Mouse (Mus musculus) frontal cortex, adult (tissue): ENCODE measurements around the gene Plscr3.
A peak's percentile ranks its signal among the peaks of the same experiment; 100 is the strongest.

Experiments used
- ATAC-seq: cut with Nextera tagmentation; 2 replicates; pipeline ENCODE4 v1.9.2; 2017; ENCODE audit warnings: mild to moderate bottlenecking, moderate library complexity, mixed read lengths; ENCODE audit not compliant: low TSS enrichment

Plscr3 gene

DNA sequence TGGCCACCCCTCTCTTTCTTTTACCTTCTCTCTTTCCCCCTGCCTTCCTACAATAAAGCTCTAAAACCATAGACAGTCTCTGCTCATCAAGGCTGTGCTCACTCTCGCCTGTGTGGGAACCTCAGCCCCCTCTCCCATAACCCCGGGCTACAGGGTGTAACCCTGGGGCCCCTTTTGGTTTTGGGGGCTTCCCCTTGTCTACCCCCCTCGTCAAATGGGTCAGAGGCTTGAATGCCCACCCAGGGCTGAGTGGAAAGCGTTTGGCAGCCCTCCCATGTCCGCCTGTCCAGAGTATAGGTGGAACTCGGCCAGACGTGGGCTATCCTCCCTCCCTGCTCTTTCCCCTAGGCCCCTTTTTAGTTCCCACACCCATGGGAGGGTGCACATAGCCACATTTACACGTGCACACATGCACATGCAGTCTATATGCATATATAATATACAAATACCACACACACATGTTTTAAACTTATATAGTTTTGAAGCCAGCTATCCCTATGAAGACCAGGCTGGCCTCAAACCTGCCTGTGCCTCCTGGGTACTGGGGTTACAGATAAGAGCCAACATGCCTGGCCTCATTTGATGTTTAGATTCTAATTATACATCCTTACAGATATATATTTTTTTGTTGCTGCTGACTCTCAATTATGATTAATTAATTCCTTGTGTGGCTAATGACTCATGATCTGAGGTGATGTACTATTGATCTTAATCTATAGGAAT is 18.1 kb downstream of the Plscr3 start:
- ATAC-seq: no peak

DNA sequence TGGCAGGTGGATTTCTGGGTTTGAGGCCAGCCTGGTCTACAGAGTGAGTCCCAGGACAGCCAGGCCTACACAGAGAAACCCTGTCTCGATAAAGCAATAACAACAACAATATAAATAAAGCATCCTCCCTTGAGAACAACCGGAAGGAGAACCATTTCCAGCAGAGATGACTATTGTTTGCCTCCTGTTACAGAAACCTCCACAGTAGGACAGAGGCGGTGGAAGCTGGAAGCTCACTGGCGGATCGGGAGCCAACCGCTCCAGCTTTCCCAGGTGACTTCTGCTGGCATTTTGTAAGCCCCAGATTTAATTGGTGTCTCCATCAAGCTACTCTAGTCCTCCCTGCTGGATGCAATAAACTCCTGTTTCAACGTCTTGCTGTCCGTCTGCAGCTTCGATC is 19.4 kb downstream of the Plscr3 start:
- no peak for ATAC-seq

DNA sequence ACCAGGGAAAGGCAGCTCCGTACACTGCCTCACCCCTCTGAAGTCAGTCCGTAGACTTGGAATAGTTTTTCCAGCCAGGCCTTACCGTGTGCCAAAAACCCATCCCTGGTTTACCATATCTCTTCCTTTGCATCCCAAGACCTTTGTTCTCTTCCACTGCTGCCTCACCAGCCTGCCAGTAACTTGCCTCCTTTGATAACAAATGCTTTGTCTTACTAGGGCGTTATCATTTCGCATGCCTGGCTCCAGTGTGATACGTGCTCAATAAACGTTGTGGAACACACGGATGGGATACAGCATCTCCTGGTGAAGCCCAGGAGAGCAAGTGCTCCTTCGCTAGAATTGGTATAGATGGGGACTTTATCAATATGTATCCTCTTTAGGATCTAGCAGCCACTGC is 21.2 kb downstream of the Plscr3 start:
- no peak for ATAC-seq

DNA sequence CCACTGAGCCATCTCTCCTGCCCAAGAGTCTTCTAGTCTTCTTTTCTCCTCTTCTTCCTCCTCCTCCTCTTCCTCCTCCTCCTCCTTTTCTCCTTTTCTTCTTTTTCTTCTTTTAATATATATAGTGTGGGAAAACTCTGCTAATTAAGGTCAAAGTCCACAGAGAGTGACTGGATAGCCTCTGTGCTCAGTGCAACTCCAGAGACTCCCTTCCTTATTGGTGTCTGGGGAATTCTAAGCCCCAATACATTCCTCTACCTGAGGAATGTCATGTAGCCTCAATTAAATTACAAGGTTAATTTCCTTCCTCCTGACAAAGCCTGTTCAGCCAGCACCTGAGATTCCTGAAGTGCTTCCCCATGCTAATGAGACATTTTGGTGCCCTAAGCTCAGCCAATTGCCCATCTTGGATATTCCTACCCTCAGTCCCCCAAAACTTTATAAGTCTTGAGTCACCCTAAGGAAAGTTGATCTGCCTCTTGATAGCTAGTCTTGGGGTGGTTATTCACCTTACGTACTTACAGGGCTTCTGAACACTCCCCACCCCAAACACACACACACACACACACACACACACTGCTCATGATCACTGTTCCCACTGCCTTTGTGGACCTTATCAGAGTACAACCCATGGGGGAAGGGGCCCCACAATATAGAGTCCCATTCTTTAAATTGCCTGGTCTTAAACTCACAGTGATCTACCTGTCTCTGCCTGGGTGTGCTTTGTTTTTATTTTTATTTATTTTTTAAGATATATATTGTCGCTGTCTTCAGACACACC is 24.3 kb downstream of the Plscr3 start:
- no peak for ATAC-seq

DNA sequence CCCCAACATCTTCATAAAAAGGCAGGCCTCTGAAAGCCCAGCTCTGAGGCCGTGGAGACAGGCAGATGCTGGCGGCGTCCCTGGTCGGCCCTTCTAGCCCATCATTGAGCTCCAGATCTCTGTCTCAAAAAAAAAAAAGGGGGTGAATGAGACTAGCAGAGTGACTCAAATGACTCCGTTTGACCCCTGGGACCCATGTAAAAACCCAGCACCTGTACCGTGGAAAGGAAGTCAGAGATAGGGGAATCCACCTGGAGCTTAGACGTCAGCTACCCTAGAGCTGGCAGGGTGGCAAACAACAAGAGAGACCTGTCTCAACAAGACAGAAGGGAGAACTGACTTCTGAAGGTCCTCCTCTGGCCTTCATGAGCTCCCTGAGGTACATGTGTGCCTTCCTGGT is 25.6 kb downstream of the Plscr3 start:
- ATAC-seq: no peak

DNA sequence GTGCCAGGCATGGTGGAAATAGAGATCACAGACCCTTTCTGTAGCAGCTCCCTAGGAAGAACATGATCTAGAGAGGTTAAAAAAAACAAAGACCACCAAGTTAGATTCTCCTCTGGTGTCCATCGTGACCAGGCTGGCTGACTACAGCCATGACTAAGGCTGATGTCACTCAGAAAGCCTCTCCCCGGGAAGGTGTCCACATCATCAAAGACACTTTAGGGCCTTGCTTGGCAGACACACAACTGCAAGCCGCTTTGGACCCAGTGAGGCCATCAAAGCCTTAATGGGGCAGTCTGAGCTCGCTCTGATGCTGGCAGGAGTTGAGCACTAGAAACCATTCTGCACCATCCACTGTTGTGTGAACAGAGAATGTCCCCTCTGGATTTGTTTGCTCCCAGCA is 26.3 kb downstream of the Plscr3 start:
- ATAC-seq: no peak

DNA sequence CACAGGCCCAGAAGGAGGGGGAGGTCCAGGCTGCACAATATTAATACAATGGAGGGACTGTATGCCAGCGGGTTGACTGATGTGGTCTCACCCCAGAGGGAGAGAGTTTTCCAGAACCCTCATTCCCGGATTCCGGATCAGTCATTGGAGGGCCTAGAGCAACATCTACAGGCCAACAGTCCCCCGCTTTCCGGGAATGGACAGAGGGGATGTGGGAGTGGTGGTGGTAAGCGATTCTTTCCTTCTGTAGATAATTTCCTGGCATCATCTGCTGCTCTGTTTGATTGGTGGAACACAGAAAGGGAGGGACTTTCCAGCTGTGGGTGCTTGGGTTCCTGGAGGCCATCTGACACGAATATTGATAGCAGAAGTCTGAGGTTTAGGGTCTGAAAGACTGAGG is 30.0 kb downstream of the Plscr3 start:
- ATAC-seq: no peak

DNA sequence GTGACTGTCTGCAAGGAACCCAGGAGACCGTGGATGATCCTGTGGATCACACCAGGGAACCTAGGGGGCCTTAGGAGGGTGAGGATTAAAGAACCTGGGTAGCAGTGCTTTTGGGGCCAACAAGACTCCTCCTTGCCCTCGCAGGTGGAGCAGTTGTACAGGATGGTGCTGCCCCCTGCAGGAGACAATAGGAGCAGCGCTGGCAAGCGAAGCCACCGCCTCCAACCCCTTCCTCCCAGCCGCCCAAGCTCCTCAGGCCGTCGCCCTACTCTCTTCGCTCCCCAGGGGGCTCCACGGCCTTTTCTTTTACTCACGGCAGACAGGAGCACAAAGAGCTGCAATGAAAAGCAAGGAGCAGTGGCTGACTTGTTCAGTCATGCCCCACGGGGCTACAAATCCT is 30.7 kb downstream of the Plscr3 start:
- ATAC-seq: peak; percentile 66; the same call in 1 of the 2 replicates

DNA sequence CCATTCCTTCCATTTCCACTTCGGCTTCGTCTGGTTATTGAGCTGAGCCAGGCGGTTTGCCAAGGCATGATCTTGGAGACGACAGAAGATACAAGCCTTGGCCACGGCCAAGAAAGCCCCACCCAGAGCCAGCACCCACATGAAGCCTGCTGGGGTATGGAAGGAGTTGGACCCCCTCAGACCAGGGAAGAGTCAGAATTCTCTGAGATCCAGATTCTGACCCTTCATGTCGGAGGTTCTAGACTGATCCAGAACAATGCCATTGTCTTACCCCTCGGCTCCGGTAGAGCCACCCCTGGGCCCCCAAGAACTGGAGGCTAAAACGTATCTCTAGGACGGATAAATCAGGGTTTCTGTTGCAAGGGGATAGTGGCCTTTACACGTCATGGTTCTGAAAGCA is 31.7 kb downstream of the Plscr3 start, which contains the start of gene Tmem95:
Gene Tmem95 (minus strand): TSS at position 141 of the 400 bp plus-strand sequence.
- no peak for ATAC-seq

DNA sequence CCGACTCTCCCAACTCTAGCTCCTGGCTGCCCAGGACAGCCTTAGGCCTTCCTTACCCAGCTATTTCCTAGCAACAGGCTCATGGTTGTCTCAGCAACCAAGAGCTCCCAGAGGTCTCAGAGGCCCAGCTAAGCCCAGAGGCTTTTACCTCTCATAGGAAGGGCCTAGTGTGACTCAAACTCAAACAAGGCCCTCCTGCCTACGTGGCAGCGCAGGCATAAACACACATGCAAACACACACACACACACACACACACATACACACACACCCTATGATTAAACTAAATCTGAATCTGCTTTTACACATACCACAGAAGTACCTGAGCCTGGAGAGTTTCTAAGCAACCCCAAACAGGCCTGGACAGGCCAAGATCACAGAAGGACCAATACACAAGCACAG is 32.2 kb downstream of the Plscr3 start:
- no peak for ATAC-seq

DNA sequence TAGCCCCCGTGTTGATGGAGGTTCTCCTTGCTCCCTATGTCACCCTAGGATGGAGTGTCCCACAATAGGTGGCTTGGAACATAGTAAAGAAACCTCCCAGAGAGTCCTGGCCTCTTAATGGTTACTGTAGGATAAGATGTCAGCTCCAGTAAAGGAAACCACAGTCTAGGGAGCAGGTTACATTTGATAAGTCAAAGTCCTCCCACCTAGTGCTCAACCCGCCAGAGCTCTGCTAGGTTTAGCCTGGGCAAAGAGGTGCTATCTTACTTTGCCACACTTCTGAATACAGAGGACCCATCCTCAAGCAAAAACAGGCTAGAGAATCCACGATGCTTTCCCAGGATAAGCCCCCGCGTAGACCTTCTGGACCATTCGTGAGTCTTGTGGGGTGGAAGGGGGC is 32.8 kb downstream of the Plscr3 start:
- no peak for ATAC-seq

DNA sequence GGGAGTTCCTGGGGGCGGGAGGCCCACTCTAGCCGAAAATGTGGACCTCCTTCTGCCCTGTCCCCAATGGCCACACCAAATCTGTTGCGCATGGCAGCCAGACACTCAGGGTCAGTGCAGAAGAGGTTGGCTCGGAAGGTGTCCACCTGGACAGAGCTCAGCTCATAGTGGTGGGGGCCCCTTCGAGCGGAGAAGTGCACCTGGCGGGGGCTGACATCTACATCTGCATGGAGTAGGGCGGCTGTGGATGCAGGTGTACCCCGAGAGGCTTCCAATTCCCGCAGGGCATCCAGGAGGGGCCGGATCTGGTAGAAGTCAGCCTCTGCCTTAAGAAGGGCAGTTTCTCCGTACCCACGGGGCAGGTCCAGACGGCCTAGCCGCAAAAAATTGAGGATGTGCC is 33.5 kb downstream of the Plscr3 start:
- no peak for ATAC-seq

DNA sequence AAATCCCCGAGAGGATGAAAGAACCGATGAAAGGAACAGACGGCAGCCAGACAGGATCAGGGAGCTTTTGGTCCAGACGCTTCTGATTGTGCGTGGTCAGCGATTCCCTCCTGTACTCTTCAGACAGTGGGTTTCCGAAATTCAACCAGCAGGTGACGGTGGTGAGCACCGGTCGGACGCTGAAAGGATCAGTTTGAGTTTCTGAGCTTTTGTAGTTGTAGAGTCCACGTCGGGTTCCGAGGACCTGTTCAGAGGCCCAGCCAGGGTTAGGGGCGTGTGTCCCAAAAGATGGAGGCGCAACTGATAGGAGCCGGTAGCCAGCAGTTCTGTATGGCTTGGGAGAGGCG is 34.3 kb downstream of the Plscr3 start:
- ATAC-seq: 0 out of 2 replicates have a peak, but pooled peaks have one; percentile 35

DNA sequence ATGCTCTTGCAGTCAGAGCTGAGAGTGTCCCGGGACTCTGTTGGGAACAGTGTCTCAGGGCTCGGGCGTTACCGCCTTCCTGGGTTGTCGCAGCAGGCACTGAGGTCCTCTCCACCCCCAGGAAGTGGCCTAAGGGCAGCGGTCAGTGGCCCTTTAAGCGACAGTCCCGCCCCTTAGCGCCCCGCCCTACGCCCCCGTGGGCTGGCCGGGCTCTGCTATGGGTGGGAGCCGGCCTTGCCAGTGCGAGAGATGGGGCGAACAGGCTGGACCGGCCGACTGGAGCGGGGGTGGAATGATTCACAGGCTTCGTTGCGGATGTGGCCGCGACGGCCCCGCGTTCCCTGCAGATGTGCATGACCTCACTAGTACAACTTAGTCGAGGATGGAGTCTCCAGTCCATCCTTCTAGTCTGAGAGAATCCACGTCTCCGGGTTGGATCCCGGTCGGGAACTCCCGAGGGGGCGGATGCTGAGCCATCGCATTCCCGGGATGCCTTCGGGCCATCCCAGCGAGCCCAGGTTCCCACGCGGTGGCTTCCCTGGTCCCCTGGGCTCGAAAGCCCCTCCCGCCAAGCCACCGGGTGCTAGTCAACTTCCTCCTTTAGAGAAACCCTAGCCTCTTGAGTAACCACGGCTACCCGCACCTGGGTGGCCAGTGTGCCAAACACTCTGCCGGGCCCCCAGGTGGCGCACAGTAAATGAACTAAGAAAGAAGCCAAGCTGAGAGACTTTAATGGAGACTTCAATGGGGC is 34.9 kb downstream of the Plscr3 start, which contains the start of gene Kctd11:
Gene Kctd11 (minus strand): TSS at position 554 of the 751 bp plus-strand sequence.
- ATAC-seq: peak; percentile 62; the same call in 1 of the 2 replicates

DNA sequence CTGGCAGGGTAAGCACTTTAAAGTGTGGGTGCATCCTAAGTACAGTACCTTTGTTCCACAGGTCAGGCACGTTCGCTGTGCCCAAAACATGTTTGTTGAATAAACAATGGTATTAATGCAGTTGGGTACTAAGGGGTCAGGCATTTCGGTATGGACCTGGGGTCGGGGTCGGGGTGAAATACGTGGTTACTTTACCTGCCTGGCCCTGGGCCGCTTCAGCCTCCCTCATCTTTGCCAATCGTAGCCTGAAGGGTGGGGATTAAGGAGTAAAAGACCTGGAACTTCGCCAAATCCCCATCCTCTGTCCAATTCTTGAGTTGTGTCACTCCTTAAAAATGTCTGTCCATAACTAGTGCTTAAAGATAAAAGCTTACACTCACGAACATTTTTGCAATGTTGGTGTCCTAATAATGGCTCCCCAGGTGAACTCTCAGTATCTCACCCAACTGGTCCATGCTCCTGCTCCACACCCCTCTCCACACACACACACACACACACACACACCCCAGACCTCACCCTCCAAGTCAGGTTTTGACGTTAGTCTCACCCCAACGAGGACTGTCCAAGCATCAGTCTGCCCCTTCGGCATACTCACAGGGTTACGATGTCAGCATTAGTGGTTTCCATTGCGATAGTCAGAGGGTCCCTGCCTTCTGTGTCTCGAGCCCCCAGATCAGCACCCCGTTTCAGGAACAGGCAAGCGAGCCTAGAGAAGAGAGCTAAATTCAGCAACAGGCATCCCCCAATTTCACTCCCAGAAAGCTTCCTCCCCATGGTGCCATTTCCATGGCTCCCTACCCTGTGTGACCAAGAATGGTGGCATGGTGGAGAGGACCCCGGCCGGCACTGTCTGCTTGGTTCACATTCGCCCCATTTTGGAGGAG is 35.9 kb downstream of the Plscr3 start:
- ATAC-seq: no peak

DNA sequence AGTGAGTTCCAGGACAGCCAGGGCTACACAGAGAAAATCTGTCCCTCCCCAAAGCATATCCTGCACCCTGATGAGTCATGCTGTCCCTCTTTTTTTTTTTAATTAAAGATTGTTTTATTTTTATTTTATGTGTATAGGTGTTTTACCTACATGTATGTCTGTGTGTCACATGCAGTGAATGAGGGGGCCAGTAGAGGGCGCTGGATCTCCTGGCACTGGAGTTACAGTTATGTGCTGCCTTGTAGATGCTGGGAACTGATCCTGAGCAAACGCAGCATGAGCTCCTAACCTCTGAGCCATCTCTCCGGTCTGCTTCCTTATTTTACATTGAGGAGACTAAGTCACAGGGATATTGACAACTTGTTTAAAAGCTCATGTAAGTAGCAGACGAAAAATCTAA is 36.9 kb downstream of the Plscr3 start:
- ATAC-seq: no peak

DNA sequence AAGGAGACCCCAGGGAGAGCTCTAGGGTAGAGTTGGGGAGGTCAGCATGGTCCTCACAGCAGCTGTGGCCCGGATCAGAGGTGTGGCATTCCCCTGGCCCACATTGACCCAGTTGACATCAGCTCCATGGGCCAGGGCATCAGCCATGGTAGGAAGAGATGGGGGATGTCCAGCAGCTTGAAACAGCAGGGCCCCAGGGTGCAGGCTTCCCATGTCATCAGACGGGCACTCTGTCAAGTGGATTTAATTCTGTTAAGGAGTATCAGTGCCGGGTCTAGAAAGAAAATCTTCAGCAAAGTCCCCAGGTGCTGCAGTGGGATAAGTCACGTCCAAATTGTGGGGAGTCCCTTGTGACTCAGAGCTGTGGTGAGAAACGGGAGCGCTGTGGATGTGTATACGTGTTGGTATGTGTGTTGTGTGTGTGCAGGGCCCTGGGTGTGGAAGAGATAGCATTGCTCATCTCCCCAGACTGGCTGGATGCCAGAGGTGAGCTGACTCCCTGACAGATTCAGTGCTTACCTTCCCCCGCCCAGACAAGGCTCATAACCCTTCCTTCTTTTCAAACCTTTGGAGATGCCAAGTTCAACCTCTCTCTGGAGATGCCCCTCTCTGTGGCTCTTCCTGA is 37.5 kb downstream of the Plscr3 start:
- no peak for ATAC-seq

DNA sequence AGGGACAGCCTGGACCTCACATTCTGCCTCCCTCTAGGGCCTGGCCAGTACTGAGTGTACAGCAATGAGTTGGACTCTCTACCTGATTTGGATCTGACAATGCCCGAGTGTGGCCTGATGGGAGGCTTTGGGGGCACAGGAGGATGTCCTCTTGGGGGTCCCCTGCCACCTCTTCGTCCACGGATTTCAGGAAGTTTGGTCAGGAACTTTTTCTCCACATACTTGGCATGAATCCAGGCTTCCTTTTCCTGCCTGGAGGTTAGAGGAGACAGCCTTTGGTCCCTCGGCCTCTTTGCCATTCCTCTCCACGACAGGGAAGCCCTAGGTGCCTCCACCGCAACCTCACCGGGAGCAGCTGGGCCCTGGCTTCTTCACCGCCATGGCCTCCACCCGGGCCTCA is 38.1 kb downstream of the Plscr3 start:
- no peak for ATAC-seq

DNA sequence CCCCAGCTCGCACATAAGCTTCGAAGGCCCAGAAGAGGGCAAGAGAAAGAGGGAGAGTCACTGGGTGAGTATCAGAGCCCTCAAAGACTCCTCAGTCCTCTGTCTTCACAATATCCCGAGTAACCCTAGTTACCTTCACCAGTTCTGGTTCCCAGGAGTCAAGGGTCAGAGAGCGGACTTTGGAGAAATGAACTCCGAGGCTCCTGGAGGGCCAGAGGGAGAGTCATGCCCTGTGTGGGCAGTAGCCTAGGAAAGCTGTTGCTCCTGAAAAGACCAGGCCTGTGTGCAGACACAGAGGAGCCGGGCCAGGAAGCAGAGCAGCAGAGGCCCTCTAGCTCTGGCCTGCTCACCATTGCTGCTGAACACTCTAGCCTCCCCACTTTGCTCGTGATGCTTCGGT is 38.5 kb downstream of the Plscr3 start:
- ATAC-seq: no peak

DNA sequence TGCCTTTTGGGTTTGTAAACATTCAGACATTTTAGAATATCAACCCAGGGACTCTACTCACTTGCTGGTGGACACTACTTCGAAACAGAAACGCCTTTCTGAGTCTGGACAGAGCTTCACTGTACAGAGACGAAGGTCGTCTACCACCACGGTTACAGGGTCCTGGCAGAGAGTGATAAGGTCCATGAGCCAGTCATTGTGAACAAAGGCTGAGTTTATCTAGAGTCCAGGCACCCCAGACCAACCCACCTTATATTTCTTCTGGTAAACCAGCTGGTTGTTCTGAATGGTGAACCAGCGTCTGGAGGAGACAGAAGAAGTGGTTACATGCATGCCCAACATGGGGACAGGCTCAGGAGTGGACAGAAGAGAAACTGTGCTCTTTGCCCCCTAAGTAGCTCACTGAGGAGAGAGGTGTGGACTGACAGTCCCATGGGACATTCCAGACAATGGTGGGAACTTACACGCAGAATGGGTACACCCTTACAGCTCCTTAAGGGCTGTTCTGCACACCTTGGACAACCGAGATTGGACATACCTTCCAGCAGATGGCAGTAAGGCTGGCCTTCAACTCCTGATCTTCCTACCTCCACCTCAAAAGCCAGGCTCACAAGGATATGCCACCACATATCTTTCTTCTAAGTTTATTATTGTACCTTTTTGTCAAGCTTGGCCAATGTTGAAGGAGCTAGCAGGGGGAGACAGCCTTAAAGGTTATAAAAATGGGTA is 40.9 kb downstream of the Plscr3 start:
- no peak for ATAC-seq
